Mouse (Mus musculus): ENCODE results near the gene Rbpj. TPM values are rescaled to one million over a fixed set of nuclear protein-coding genes. Genes with fewer than 3 reads are reported as not detected.

The Rbpj gene
- polyA plus RNA-seq, 1 experiment = 6.0 TPM

- Histone ChIP-seq H3K36me3 (ENCODE audit: control insufficient read depth, insufficient read depth, low read length) (no peaks in the 10 kb centered on the region), H3K27ac (ENCODE audit: control insufficient read depth, insufficient read depth, low read depth, low read length) (no peak overlapping the region), H3K27me3 (ENCODE audit: control insufficient read depth, insufficient read depth, low read length) (no peaks in the 10 kb centered on the region), H3K4me1 (ENCODE audit: control insufficient read depth, insufficient read depth, low read length) (no peaks in the 10 kb centered on the region; the same call in 1 of the 2 replicates), H3K4me3 (ENCODE audit: control insufficient read depth, low read depth, low read length) (no peak overlapping the region)
- TF ChIP-seq POLR2A (IDR thresholded peaks at IDR 0.05; ENCODE audit: control insufficient read depth, low read depth, low read length) = no peak
- no peak for TF ChIP-seq CTCF (IDR thresholded peaks at IDR 0.05; ENCODE audit: control insufficient read depth, insufficient read depth, insufficient replicate concordance, low read depth, low read length)
These were observed 10.5 kb upstream of the Rbpj start for GRCm38 (mm10) chr5:53455459-53455858.

GRCm38 (mm10) chr5:53460196-53460595 lies 5.8 kb upstream of the Rbpj start:
- no peak overlapping the region for H3K4me3 ChIP-seq (ENCODE audit: control insufficient read depth, low read depth, low read length)
- TF ChIP-seq CTCF (IDR thresholded peaks at IDR 0.05; ENCODE audit: control insufficient read depth, insufficient read depth, insufficient replicate concordance, low read depth, low read length) (no peak), POLR2A (IDR thresholded peaks at IDR 0.05; ENCODE audit: control insufficient read depth, low read depth, low read length) (no peak)
- H3K4me1 ChIP-seq (ENCODE audit: control insufficient read depth, insufficient read depth, low read length) = no peaks in the 10 kb centered on the region
- no peaks in the 10 kb centered on the region for H3K27me3 ChIP-seq (ENCODE audit: control insufficient read depth, insufficient read depth, low read length)
- H3K36me3 ChIP-seq (ENCODE audit: control insufficient read depth, insufficient read depth, low read length) = no peaks in the 10 kb centered on the region
- no peak overlapping the region for H3K27ac ChIP-seq (ENCODE audit: control insufficient read depth, insufficient read depth, low read depth, low read length)

GRCm38 (mm10) chr5:53463098-53464018 lies 2.6 kb upstream of the Rbpj start:
- Histone ChIP-seq H3K4me3 (ENCODE audit: control insufficient read depth, low read depth, low read length) (no peak overlapping the region), H3K27me3 (ENCODE audit: control insufficient read depth, insufficient read depth, low read length) (no peaks in the 10 kb centered on the region), H3K27ac (ENCODE audit: control insufficient read depth, insufficient read depth, low read depth, low read length) (no peak overlapping the region), H3K4me1 (ENCODE audit: control insufficient read depth, insufficient read depth, low read length) (no peaks in the 10 kb centered on the region), H3K36me3 (ENCODE audit: control insufficient read depth, insufficient read depth, low read length) (no peaks in the 10 kb centered on the region)
- TF ChIP-seq POLR2A (IDR thresholded peaks at IDR 0.05; ENCODE audit: control insufficient read depth, low read depth, low read length) (no peak), CTCF (IDR thresholded peaks at IDR 0.05; ENCODE audit: control insufficient read depth, insufficient read depth, insufficient replicate concordance, low read depth, low read length) (no peak)

GRCm38 (mm10) chr5:53466422-53467333 lies 726 bp downstream of the Rbpj start:
- Histone ChIP-seq H3K27ac (ENCODE audit: control insufficient read depth, insufficient read depth, low read depth, low read length) (no peak overlapping the region), H3K27me3 (ENCODE audit: control insufficient read depth, insufficient read depth, low read length) (no peaks in the 10 kb centered on the region), H3K36me3 (ENCODE audit: control insufficient read depth, insufficient read depth, low read length) (no peaks in the 10 kb centered on the region), H3K4me3 (ENCODE audit: control insufficient read depth, low read depth, low read length) (no peak overlapping the region), H3K4me1 (ENCODE audit: control insufficient read depth, insufficient read depth, low read length) (peaks cover 11% of the 10 kb centered on the region; the same call in 1 of the 2 replicates)
- TF ChIP-seq CTCF (IDR thresholded peaks at IDR 0.05; ENCODE audit: control insufficient read depth, insufficient read depth, insufficient replicate concordance, low read depth, low read length) (no peak), POLR2A (IDR thresholded peaks at IDR 0.05; ENCODE audit: control insufficient read depth, low read depth, low read length) (no peak)

GRCm38 (mm10) chr5:53467602-53468001 lies 1.6 kb downstream of the Rbpj start:
- TF ChIP-seq CTCF (IDR thresholded peaks at IDR 0.05; ENCODE audit: control insufficient read depth, insufficient read depth, insufficient replicate concordance, low read depth, low read length) = no peak
- TF ChIP-seq POLR2A (IDR thresholded peaks at IDR 0.05; ENCODE audit: control insufficient read depth, low read depth, low read length) = no peak
- Histone ChIP-seq H3K27ac (ENCODE audit: control insufficient read depth, insufficient read depth, low read depth, low read length) (no peak overlapping the region), H3K36me3 (ENCODE audit: control insufficient read depth, insufficient read depth, low read length) (no peaks in the 10 kb centered on the region), H3K27me3 (ENCODE audit: control insufficient read depth, insufficient read depth, low read length) (no peaks in the 10 kb centered on the region), H3K4me1 (ENCODE audit: control insufficient read depth, insufficient read depth, low read length) (peaks cover 11% of the 10 kb centered on the region; the same call in 1 of the 2 replicates), H3K4me3 (ENCODE audit: control insufficient read depth, low read depth, low read length) (no peak overlapping the region)

GRCm38 (mm10) chr5:53468366-53468765 lies 2.4 kb downstream of the Rbpj start:
- H3K4me1 ChIP-seq (ENCODE audit: control insufficient read depth, insufficient read depth, low read length) = peaks cover 11% of the 10 kb centered on the region; the same call in 1 of the 2 replicates
- H3K4me3 ChIP-seq (ENCODE audit: control insufficient read depth, low read depth, low read length) = no peak overlapping the region
- no peaks in the 10 kb centered on the region for H3K36me3 ChIP-seq (ENCODE audit: control insufficient read depth, insufficient read depth, low read length)
- H3K27me3 ChIP-seq (ENCODE audit: control insufficient read depth, insufficient read depth, low read length) = no peaks in the 10 kb centered on the region
- no peak overlapping the region for H3K27ac ChIP-seq (ENCODE audit: control insufficient read depth, insufficient read depth, low read depth, low read length)
- no peak for TF ChIP-seq CTCF (IDR thresholded peaks at IDR 0.05; ENCODE audit: control insufficient read depth, insufficient read depth, insufficient replicate concordance, low read depth, low read length)
- TF ChIP-seq POLR2A (IDR thresholded peaks at IDR 0.05; ENCODE audit: control insufficient read depth, low read depth, low read length) = no peak
